Mouse (Mus musculus): ENCODE measurements at regions not wholly inside any gene's neighbourhood (a gene's known extent, or its start where the extent isn't known, plus 50 kb on each side); places are given as distances from the start of the nearest gene placed in this dataset.
"Not testable (repeated sequence)": the region's sequence is repeated elsewhere in the genome, so short reads cannot be mapped to it uniquely, and the experiment has no call there.

DNA sequence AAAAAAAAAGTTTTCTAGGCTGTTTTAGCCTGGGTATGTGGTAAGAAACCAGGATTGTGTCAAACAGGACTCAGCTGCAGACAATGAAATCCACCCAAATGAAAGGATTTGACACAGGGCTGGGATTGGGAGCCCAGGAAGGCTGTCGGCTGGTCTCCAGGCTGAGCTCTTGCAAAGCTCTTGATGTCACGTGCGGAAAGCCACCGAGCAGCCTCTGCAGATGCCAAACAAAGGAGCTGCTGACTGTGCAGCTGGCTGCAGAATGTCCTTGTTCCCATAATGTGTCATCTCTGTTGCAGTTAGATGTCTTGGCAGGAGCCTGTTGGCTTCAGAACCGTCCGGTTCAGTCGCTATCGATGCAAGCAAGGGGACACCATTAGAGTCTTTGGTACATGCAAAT, 56.1 kb downstream of the Bbs10 start:
- peak; percentile 24 for DNase-seq

GRCm38 (mm10) chr10:111358340-111358739, 59.9 kb downstream of the Bbs10 start:
- not testable (repeated sequence) for DNase-seq

DNA sequence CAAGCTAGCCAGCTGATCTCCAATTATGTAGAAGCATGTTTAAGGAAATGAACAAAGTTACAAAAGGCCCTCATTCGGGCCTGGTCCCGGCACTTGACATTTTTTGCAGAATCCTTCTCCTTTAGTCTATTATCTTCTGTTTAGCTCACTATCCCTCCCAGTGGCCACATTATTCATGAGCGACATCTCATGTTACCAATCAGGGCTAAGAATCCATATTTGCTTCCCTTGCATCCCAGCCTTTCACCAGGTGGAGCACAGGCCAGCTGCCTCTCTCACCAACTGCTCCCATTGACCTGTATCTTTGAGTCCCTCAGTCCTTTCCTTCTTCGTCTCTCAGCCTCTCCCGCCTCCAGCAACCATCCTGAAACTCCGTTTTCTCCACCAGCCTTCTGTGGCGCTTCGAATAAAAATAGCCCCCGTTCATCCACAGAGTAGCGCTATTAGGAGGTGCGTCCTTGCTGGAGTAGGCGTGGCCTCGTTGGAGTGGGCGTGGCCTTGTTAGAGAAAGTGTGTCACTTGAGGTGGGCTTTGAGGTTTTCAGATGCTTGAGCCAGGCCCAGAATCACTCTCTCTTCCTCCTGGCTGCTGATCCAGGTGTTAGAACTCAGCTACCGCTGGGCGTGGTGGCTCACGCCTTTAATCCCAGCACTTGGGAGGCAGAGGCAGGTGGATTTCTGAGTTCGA, 63.4 kb downstream of the Bbs10 start:
- DNase-seq, result no peak

GRCm38 (mm10) chr10:111363729-111364617, 65.5 kb downstream of the Bbs10 start:
- DNase-seq, result no peak

GRCm38 (mm10) chr10:111365011-111365410, 66.5 kb downstream of the Bbs10 start:
- DNase-seq, result no peak

GRCm38 (mm10) chr10:111369046-111369445, 70.6 kb downstream of the Bbs10 start:
- DNase-seq, result not testable (repeated sequence)

DNA sequence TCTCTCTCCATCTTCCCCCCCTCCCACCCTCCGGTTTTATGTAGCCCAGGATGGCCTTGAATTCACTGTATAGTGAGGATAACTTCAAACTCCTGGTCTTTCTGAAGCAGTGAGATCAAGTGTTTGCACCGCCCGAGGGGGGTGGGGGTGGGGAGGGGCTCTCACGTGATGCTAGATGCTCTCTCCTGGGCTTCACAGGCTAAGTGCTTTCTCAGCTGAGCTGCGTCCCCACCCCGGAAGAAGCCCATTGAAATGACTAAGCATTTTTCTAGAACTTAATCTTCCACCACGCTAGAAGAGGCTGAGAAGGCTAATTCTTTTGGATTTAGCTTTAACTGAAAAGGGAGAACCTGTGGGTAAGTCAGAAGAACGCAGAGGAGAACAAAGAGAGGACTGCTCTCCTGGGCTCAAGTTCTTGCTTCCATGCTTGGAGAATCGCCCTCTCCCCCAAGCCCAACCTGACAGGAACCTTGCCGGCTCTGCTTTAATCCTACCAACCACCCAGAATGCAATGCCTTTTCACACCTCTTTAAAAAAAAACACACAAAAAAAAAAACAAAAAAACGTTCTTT, 79.7 kb downstream of the Bbs10 start:
- no peak for DNase-seq

- DNase-seq, result peak; percentile 37
Observed at GRCm38 (mm10) chr10:111381689-111382088, 83.2 kb downstream of the Bbs10 start.

GRCm38 (mm10) chr10:111382206-111382930, 83.9 kb downstream of the Bbs10 start:
- no peak for DNase-seq

DNA sequence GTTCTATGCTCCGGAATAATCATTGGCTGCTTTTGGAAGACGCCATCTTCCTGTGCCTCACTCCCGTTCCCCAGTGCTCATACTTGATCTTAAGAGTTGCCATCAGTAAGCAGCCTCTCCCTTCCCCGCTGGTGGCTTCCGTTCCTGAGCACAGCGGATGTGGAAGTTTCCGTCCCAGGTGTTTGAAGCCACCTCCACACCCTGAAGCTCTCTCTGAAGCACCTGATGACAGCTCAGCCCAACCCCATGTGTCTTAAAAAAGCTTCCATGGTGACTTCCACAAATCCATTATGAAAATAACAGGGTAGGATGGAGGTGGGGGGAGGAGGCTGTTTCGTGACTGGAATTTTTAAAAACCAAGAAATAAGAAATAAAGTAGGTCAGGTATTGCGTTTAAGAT, 87.1 kb downstream of the Bbs10 start:
- no peak for DNase-seq

DNA sequence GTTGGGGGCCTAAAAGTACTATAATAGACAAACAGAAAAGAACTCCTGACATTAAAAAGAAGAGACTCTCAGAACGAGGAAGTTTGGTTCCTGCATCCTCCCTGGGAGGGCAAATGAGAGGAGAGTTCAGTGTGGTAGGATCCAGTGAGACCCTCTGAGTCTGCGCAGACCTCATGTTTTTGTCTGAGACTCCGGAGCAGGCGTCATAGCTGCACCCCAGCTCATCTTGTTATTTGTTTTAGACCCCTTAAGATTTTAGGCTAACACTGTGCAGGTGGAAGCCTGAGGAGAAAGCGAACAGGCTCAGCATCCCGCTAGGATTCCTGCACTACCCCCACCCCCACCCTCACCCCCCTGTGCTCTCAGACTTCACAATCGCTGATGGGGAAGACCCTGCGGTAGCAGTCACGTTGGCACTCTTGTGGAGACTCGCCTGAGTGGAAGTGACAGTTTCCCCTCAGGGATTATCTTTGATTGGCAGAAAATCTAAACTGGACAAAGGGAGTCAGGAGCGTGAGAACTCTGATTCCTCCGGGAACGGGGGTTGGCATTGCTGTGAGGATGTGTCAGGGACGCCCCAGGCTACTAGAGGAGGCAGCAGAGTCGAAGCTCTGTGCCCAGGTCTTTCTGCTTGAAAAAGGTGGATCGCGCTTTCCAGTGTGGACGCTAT, 85.0 kb upstream of the Nap1l1 start:
- DNase-seq, result no peak

- DNase-seq, result no peak
Observed at GRCm38 (mm10) chr10:111388545-111389320, 84.3 kb upstream of the Nap1l1 start.

- peak; percentile 86 for DNase-seq
Observed at GRCm38 (mm10) chr10:111389890-111390289, 83.1 kb upstream of the Nap1l1 start.

GRCm38 (mm10) chr10:111394421-111394820, 78.6 kb upstream of the Nap1l1 start:
- no peak for DNase-seq

GRCm38 (mm10) chr10:111405071-111405470, 68.0 kb upstream of the Nap1l1 start:
- DNase-seq, result no peak

GRCm38 (mm10) chr10:111408887-111409286, 64.1 kb upstream of the Nap1l1 start:
- no peak for DNase-seq

DNA sequence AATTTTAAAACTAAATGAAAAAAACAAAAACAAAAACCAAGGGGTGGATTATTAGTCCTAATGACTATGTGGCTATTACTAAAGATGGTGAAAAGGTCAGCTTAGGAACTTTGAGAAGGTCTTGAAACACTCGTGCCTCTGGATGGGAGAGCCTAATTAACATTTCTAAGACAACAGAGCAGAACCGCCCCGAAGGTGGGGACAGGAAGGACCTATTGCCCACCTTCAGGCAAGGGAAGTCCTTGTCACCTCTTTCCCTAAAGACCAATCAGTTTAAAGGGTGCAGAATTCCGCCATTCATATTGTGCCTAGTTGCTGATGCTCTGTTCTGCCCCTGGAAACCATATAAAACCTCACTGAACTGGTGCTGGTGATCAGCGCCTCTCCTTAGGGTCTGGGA, 63.5 kb upstream of the Nap1l1 start:
- no peak for DNase-seq

DNA sequence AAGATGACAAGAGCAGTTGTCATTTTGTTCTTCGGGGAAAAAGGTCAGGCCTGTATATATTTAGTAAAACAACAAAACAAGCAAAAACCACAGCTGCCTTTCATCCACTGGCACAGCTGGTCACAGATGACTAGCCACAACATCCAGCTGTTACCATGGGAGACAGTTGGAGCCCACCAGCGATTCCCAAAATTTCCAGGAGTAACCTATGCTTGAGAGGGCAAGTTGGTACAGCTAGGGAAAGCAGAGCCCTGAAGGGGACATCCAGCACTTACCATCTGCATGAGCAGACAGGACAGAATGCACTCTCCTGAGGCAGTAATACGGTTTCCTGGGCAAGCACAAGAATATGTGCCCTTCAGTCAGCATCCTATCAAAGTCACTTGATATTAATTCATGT, 62.9 kb upstream of the Nap1l1 start:
- no peak for DNase-seq

GRCm38 (mm10) chr10:111411533-111411932, 61.5 kb upstream of the Nap1l1 start:
- no peak for DNase-seq

DNA sequence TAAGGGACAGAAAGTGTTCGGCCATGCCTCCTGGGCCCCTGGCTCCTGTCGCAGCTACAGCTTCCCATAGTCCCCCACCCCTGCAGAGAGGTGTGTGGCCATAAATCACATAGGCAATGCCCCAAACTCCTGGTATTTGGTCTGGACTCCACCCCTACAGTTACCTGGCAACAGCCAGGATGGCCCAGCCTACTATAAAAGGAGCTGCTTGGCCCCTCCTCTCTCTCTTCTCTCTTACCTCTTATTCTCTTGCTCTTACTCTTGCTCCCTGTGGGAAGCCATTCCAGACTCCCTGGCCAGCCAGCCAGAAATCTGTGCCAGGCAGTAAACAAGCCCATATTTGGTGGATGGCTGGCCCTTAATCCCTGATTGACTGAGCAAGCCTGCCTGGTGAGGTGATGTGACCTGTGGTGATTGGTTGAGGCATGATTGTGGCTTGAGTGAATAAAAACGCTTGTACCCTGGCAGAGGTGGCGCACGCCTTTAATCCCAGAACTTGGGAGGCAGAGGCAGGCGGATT, 56.4 kb upstream of the Nap1l1 start:
- no peak for DNase-seq

- no peak for DNase-seq
Observed at GRCm38 (mm10) chr10:111419375-111420194, 53.4 kb upstream of the Nap1l1 start.
